Mouse (Mus musculus): ENCODE results near the gene Pole2.
"Not testable (repeated sequence)": the region's sequence is repeated elsewhere in the genome, so short reads cannot be mapped to it uniquely, and the experiment has no call there.

Pole2 gene

GRCm38 (mm10) chr12:69179371-69179770 is 48.6 kb downstream of the Pole2 start:
- DNase-seq (ENCODE audit: low spot score in 2 of 2), result no peak

GRCm38 (mm10) chr12:69177526-69177925 is 50.5 kb downstream of the Pole2 start:
- no peak for DNase-seq (ENCODE audit: low spot score in 2 of 2)

- no peak for DNase-seq (ENCODE audit: low spot score in 2 of 2)
Observed at GRCm38 (mm10) chr12:69175975-69176374, 52.0 kb downstream of the Pole2 start.

GRCm38 (mm10) chr12:69171307-69171706 is 56.7 kb downstream of the Pole2 start:
- no peak for DNase-seq (ENCODE audit: low spot score in 2 of 2)

GRCm38 (mm10) chr12:69168461-69169106 is 59.4 kb downstream of the Pole2 start, which contains the start of gene Lrr1:
TSS of gene Lrr1 (plus strand) at chr12:69168814.
- peak; percentile 75 to 95 for DNase-seq (ENCODE audit: low spot score in 2 of 2)

GRCm38 (mm10) chr12:69167656-69168460 is 60.1 kb downstream of the Pole2 start:
- DNase-seq (ENCODE audit: low spot score in 2 of 2), result no peak

GRCm38 (mm10) chr12:69166861-69167581 is 61.0 kb downstream of the Pole2 start:
- DNase-seq (ENCODE audit: low spot score in 2 of 2), result not testable (repeated sequence)

GRCm38 (mm10) chr12:69164904-69165303 is 63.1 kb downstream of the Pole2 start:
- DNase-seq (ENCODE audit: low spot score in 2 of 2), result peak in 1 of 2 experiments; percentile 14

- not testable (repeated sequence) for DNase-seq (ENCODE audit: low spot score in 2 of 2)
Observed at GRCm38 (mm10) chr12:69163586-69163985, 64.4 kb downstream of the Pole2 start.

- not testable (repeated sequence) for DNase-seq (ENCODE audit: low spot score in 2 of 2)
Observed at GRCm38 (mm10) chr12:69160677-69161076, 67.3 kb downstream of the Pole2 start.

- DNase-seq (ENCODE audit: low spot score in 2 of 2), result no peak
Observed at GRCm38 (mm10) chr12:69159578-69159940, 68.4 kb downstream of the Pole2 start.

- peak; percentile 89 to 96 for DNase-seq (ENCODE audit: low spot score in 2 of 2)
Observed at GRCm38 (mm10) chr12:69158765-69159577, 69.0 kb downstream of the Pole2 start, which contains the start of gene Rps29. TSS of gene Rps29 (minus strand) at chr12:69159186.

- DNase-seq (ENCODE audit: low spot score in 2 of 2), result no peak
Observed at GRCm38 (mm10) chr12:69158366-69158764, 69.6 kb downstream of the Pole2 start.

GRCm38 (mm10) chr12:69157107-69157506 is 70.9 kb downstream of the Pole2 start:
- no peak for DNase-seq (ENCODE audit: low spot score in 2 of 2)

- DNase-seq (ENCODE audit: low spot score in 2 of 2), result no peak
Observed at GRCm38 (mm10) chr12:69156436-69156835, 71.6 kb downstream of the Pole2 start.

- DNase-seq (ENCODE audit: low spot score in 2 of 2), result no peak
Observed at GRCm38 (mm10) chr12:69155923-69156322, 72.1 kb downstream of the Pole2 start.

All from urinary bladder, adult 18-20 months (tissue).